Mouse (Mus musculus) kidney, adult 2 months (tissue): ENCODE data around the gene Plekha7.

Experiments
- CTCF ChIP-seq: fragments of 200-500 bp; conservative IDR thresholded peaks from 2 replicates; pipeline ENCODE4 v1.5.1; 2011; ENCODE audit warnings: low read depth, mild to moderate bottlenecking, control low read depth, low read length, moderate library complexity, mixed read lengths; ENCODE audit not compliant: insufficient read depth, insufficient read length
- POLR2A ChIP-seq: fragments of 200-500 bp; IDR thresholded peaks from one replicate; pipeline ENCODE4 v1.6.1; 2011; ENCODE audit warnings: low read depth, low read length, control low read depth

GRCm38 (mm10) chr7:116248536-116248935, 59.6 kb downstream of the Plekha7 start:
- TF ChIP-seq POLR2A (no peak), CTCF (no peak)
